Mouse (Mus musculus) cortical plate, adult 2 months (tissue): Measurements from ENCODE around the gene Fam227a. TPM values are rescaled to one million over a fixed set of nuclear protein-coding genes. Genes with fewer than 3 reads are reported as not detected.
"Not testable (repeated sequence)": the region's sequence is repeated elsewhere in the genome, so short reads cannot be mapped to it uniquely, and the experiment has no call there.

Experiments used
- H3K27ac ChIP-seq: fragments of 200-500 bp; 2 replicates; pipeline ENCODE4 v1.5.1; 2012; ENCODE audit warnings: low read length, control low read depth, inconsistent platforms; ENCODE audit not compliant: insufficient read depth
- H3K4me1 ChIP-seq: fragments of 200-500 bp; 2 replicates; pipeline ENCODE4 v1.6.1; 2011; ENCODE audit warnings: low read length; ENCODE audit not compliant: control insufficient read depth, insufficient read depth
- H3K4me3 ChIP-seq: fragments of 200-500 bp; 2 replicates; pipeline ENCODE4 v1.5.1; 2011; ENCODE audit warnings: mild to moderate bottlenecking, low read length, control low read depth; ENCODE audit not compliant: insufficient read depth
- CTCF ChIP-seq: fragments of 200-500 bp; IDR thresholded peaks from 2 replicates; pipeline ENCODE4 v1.5.1; 2011; ENCODE audit warnings: mild to moderate bottlenecking, control low read depth, low read length; ENCODE audit not compliant: insufficient read depth; ENCODE audit errors: extremely low read depth
- POLR2A ChIP-seq: fragments of 200-500 bp; IDR thresholded peaks from 2 replicates; pipeline ENCODE4 v1.6.1; 2011; ENCODE audit warnings: mild to moderate bottlenecking, low read length, control low read depth; ENCODE audit not compliant: insufficient read depth; ENCODE audit errors: extremely low read depth
- polyA plus RNA-seq: library from polyadenylated mRNA; depleted of rRNA; stranded (reverse); fragments of >200 nt; gene quantifications from 2 replicates; pipeline ENCODE4 v1.2.3, GENCODE M21; 2012

Gene Fam227a
- polyA plus RNA-seq, 1 experiment = 12.6 TPM

DNA sequence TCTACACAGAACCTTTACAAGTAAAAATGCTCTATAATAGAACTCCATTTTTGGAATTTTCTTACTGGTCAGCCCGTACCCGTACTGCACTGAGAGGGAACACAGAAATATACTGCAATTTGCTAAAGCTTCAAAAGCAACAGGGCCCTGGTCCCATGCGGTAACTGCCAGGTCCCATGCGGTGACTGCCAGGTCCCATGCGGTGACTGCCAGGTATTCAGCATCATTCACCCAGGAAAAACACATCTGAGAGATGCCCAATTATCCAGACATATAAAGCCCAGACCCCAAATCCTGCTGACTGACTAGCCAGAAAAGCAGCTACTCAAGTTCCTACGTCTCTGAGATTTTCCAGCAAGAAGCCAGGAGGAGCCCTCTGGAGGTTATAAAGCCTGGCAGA, 25.9 kb upstream of the Fam227a start:
- peak overlapping the region; percentile 72 for H3K4me3 ChIP-seq
- peaks cover 6% of the 10 kb centered on the region; the same call in 1 of the 2 replicates for H3K4me1 ChIP-seq
- H3K27ac ChIP-seq = no peak overlapping the region
- TF ChIP-seq CTCF = no peak
- no peak for TF ChIP-seq POLR2A

DNA sequence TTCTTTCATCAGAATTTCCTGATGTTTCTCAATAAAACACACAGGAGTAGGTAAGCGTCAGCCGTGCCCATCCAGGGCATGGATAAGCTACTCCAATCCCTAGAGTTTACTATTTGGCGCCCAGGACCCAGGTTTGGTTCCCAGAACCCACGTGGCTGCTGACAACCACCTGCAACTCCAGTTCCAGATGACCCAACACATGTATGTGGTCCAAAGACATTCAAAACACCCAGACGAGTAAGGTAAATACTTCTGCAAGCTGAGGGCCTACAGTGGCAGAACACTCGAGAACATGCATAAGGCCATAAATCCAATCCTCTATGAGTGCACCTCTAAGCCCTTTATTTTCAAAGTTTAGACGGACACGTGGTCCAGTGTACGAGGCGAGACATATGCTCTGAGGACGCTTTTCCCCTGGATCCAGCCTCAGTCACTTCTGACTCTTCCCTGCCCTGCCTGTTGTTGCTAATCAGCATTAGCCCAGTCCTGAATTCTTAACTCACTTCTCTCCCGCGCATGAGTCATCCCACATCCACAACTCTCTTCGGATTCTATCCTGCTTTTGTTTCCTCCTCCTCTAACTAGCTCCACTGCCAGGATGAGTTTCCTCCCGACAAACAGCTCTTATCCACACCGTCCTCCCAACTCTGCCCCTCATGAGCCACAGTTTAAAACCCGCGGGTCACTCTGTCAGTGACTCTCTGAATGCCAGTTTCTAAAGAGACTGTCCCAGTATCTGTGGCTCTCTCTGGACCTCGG, 25.1 kb upstream of the Fam227a start:
- H3K4me1 ChIP-seq = peaks cover 6% of the 10 kb centered on the region; the same call in 1 of the 2 replicates
- TF ChIP-seq POLR2A = no peak
- peak overlapping the region; percentile 72 for H3K4me3 ChIP-seq
- H3K27ac ChIP-seq = no peak overlapping the region

DNA sequence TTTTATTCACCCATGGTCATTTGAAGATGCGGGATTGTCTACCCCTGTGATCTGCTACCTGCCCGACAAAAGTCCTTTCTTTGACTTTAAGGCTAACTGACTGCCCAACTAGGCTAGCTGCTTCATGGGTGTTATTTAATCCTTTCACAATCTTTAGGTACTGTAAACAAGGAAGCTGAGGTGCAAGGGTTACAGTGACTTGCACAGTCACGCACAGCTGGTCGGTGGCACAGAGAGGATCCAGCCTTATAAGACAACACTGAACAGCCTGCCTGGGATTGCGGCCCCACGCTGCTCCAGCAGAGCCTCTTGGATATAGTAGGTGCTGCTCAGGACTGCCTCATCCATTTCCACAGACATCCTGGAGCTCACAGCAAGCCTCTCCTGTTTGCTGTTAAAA, 24.4 kb upstream of the Fam227a start:
- H3K27ac ChIP-seq = no peak overlapping the region
- TF ChIP-seq POLR2A (no peak), CTCF (no peak)

DNA sequence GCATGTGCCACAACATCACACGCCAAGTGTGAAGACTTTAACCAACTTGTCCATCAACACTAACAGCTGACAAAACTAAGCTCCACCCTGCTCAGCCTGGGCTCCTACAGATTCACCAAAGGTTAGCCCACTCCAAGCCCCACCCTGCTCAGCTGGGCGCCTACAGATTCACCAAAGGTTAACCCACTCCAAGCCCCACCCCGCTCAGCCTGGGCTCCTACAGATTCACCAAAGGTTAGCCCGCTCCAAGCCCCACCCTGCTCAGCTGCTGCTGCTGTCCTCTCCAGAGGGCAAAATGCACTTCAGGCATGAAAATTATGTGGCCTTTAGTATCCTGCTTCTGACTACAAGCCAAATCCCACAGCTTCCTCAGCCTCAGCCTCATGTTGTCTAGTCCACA, 23.2 kb upstream of the Fam227a start:
- Histone ChIP-seq H3K4me3 (no peak overlapping the region), H3K27ac (no peak overlapping the region), H3K4me1 (peaks cover 6% of the 10 kb centered on the region; the same call in 1 of the 2 replicates)
- TF ChIP-seq POLR2A = no peak
- no peak for TF ChIP-seq CTCF

More for the DNA sequence above, 24.4 kb upstream of the Fam227a start:
- Histone ChIP-seq H3K4me1 (peaks cover 6% of the 10 kb centered on the region; the same call in 1 of the 2 replicates), H3K4me3 (no peak overlapping the region; the same call in 1 of the 2 replicates)

DNA sequence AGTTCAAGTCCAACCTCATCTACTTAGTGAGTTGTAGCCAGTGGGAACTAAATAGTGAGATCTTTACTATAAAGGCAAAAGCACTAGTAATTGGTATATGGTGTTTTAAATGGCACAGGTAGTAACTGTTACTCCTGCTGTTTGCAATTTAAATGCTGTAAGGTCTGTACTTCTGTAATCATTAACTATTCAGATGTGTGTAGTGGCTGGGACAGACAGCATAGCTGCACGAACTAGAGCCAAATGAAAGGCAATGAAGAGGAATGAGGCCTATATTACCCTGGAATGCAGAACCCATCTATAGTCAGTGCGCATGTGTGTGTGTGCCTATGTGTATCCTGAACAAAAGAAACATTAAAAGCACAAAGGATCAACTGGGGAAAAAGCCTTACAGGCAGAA, 19.2 kb upstream of the Fam227a start:
- no peak overlapping the region for H3K27ac ChIP-seq
- TF ChIP-seq POLR2A = no peak
- TF ChIP-seq CTCF = no peak
- no peak overlapping the region for H3K4me3 ChIP-seq
- H3K4me1 ChIP-seq = no peaks in the 10 kb centered on the region

DNA sequence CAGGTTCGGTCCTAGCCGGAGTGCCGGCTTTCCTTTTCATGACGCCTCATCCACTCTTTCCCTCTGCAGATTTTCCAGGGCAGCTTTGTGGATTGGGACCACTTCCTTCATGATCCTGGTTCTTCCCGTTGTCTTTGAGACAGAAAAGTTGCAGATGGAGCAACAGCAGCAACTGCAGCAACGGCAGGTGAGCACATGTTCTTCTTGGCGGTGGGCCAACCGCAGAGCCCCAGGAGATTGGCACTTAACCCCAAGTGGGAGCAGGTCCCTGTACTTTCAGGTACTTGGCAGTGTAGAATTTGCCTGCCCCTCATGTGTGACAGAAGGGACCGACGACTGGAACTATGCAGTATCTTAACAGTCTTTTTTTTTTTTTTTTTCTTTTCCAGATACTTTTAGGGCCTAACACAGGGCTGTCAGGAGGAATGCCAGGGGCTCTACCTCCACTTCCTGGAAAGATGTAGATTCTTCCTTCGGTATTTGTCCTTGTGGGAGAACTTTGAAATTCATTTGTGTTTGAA, 13.1 kb upstream of the Fam227a start:
- not testable (repeated sequence) for H3K27ac ChIP-seq, H3K4me3 ChIP-seq, H3K4me1 ChIP-seq

DNA sequence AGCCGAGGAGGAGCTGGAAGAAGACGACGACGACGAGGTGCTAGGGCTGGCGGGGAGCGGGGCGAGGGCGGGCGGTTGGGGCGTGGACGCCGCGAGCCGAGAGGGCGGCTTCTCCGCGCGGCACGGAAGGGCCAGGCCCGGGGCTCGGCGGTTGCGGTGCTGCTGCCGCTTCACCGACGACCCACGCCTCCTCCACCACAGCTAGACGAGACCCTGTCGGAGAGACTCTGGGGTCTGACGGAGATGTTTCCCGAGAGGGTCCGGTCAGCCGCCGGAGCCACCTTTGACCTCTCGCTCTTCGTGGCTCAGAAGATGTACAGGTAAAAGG, 12.2 kb upstream of the Fam227a start:
- TF ChIP-seq CTCF = no peak
- no peak for TF ChIP-seq POLR2A
- no peak overlapping the region for H3K27ac ChIP-seq
- H3K4me1 ChIP-seq = peaks cover 2% of the 10 kb centered on the region
- H3K4me3 ChIP-seq = peak overlapping the region; percentile 69

DNA sequence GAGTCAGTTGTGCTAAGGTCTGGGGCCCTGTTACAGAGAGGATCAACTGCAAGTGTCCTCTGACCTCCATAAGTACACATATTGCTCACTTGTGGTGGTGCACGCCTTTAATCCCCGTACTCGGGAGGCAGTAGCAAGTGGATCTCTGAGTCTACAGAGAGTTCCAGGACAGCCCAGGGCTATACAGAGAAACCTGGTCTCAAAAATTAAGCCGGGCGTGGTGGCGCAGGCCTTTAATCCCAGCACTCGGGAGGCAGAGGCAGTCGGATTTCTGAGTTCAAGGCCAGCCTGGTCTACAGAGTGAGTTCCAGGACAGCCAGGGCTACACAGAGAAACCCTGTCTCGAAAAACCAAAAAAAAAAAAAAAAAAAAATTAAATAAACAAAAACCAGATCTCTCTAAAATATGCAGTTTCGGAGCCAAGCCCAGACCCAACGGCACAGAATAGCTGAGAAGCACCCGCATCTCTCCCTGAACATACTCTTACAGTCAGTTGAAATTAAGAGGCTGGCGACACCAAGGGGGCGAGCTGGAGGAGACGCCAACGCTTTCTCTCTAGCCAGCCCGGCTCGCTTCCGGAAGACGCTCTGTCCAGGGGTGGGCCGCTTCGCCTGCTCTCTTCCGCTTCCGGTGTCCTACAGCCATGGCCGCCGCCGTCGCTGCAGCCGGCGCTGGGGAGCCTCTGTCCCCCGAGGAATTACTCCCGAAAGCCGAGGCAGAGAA, 11.7 kb upstream of the Fam227a start, which contains the start of gene Tomm22:
TSS of gene Tomm22 (plus strand) at position 613 of the 723 bp plus-strand sequence.
- Histone ChIP-seq H3K4me3 (peak within 1 kb of the TSS; percentile 69), H3K4me1 (peaks cover 4% of the 10 kb centered on the region), H3K27ac (no peak within 1 kb of the TSS)
- TF ChIP-seq CTCF (peak; percentile 34; the same call in 1 of the 2 replicates), POLR2A (no peak; the same call in 1 of the 2 replicates)

DNA sequence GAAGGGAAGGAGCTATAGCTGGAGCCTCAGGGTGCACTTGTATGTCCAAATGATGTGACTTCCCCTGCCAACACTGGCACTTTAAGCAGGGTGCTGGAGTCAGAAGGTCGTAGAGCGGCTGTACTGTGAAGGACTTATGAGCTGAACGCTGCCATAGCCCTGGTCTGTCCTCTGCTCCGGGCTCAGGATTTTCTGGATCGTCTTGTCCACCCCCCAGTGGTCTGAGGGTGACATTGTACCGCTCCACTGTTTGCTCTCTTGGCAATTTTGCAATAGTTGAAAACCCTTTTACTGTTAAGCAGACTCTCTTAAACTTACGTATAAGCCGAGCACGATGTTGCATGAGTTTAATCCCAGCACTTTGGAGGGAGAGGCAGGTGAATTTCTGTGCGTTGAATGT, 10.4 kb upstream of the Fam227a start:
- Histone ChIP-seq H3K4me1 (peaks cover 10% of the 10 kb centered on the region), H3K4me3 (no peak overlapping the region), H3K27ac (no peak overlapping the region)
- no peak for TF ChIP-seq POLR2A
- no peak for TF ChIP-seq CTCF

DNA sequence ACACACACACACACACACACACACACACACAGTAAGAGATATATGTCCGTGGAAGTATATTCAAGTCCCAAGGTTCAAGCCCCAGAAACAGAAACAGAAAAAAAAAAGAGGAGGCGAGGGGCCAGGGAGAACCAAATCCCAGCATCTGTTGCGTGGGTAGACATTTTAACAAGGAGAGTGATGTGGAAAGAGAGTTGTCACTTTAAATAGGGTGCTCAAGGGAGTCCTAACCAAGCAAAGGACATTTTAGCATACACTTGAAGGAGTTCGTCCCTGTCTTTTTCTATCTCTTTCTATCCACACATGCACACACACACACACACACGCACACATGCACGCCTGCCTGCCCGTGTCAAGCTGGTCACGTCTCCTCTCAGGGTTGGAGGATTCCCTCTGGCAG, 5.9 kb upstream of the Fam227a start:
- H3K4me3 ChIP-seq = no peak overlapping the region
- H3K27ac ChIP-seq = no peak overlapping the region
- TF ChIP-seq CTCF (no peak), POLR2A (no peak)
- peaks cover 10% of the 10 kb centered on the region for H3K4me1 ChIP-seq
